Mouse (Mus musculus) kidney, embryonic 14.5 days (tissue): ENCODE data around the gene Dusp5. TPM values are rescaled to one million over a fixed set of nuclear protein-coding genes. Genes with fewer than 3 reads are reported as not detected.
A peak's percentile ranks its signal among the peaks of the same experiment; 100 is the strongest.

Source experiments
- ATAC-seq: fragments of 200-750 bp; cut with Nextera tagmentation; 2 replicates; pipeline ENCODE4 v1.8.0; 2017; ENCODE audit warnings: moderate number of reproducible peaks, mild to moderate bottlenecking, moderate TSS enrichment, moderate library complexity; ENCODE audit not compliant: low FRiP score, low TSS enrichment
- H3K27ac ChIP-seq: fragments of 300-500 bp; sonication (generic); 2 replicates; pipeline ENCODE4 v1.5.1; 2014; ENCODE audit warnings: low read depth, mild to moderate bottlenecking, low read length, moderate library complexity, mixed read lengths
- H3K27me3 ChIP-seq: fragments of 300-500 bp; sonication (generic); 2 replicates; pipeline ENCODE4 v1.6.1; 2014; ENCODE audit warnings: mild to moderate bottlenecking, low read length; ENCODE audit not compliant: control insufficient read depth, insufficient read depth
- H3K36me3 ChIP-seq: fragments of 300-500 bp; sonication (generic); 2 replicates; pipeline ENCODE4 v1.6.1; 2014; ENCODE audit warnings: low read length, mixed read lengths; ENCODE audit not compliant: control insufficient read depth, insufficient read depth
- H3K4me1 ChIP-seq: fragments of 300-500 bp; sonication (generic); 2 replicates; pipeline ENCODE4 v1.6.1; 2014; ENCODE audit warnings: low read length, mixed read lengths; ENCODE audit not compliant: control insufficient read depth, insufficient read depth
- H3K4me2 ChIP-seq: fragments of 300-500 bp; sonication (generic); replicated peaks from 2 replicates; pipeline ENCODE4 v1.6.1; 2014; ENCODE audit warnings: low read depth, mild to moderate bottlenecking, low read length
- H3K4me3 ChIP-seq: fragments of 300-500 bp; sonication (generic); 2 replicates; pipeline ENCODE4 v1.5.1; 2014; ENCODE audit warnings: mild to moderate bottlenecking, low read length
- H3K9ac ChIP-seq: fragments of 300-500 bp; sonication (generic); 2 replicates; pipeline ENCODE4 v1.6.1; 2014; ENCODE audit warnings: low read depth, mild to moderate bottlenecking, low read length, moderate library complexity
- H3K9me3 ChIP-seq: fragments of 300-500 bp; sonication (generic); 2 replicates; pipeline ENCODE4 v1.6.1; 2016; ENCODE audit warnings: low read length; ENCODE audit not compliant: control insufficient read depth
- WGBS: fragments of 180-500 bp; shearing (Covaris S2); extraction: QIAGEN DNeasy Blood & Tissue Kit; methylation state at CpG from one replicate; pipeline ENCODE4 v1.1.7; 2014; 5-methylcytosine and 5-hydroxymethylcytosine counted together
- polyA plus RNA-seq: library from polyadenylated mRNA; unstranded; fragments of >200 nt; fragmentation: Nextera tagmentation; extraction: Ambion mirVana; gene quantifications from 2 replicates; pipeline ENCODE4 v1.2.1, GENCODE M21; 2014

The Dusp5 gene
- polyA plus RNA-seq, 1 experiment from 2014 or later: 15.6 TPM

- Histone ChIP-seq H3K27ac (no peak overlapping the region), H3K9me3 (no peaks in the 10 kb centered on the region), H3K27me3 (no peaks in the 10 kb centered on the region), H3K4me3 (peak overlapping the region; percentile 57), H3K4me2 (peak overlapping the region; percentile 96), H3K4me1 (peaks cover 24% of the 10 kb centered on the region), H3K36me3 (no peaks in the 10 kb centered on the region), H3K9ac (peak overlapping the region; percentile 75; the same call in 1 of the 2 replicates)
- ATAC-seq: peak; percentile 7; the same call in 1 of the 2 replicates
- WGBS: 2% methylated on average over 13 of the region's 13 CpGs
These were observed 733 bp upstream of the Dusp5 start for GRCm38 (mm10) chr19:53528131-53528621.

DNA sequence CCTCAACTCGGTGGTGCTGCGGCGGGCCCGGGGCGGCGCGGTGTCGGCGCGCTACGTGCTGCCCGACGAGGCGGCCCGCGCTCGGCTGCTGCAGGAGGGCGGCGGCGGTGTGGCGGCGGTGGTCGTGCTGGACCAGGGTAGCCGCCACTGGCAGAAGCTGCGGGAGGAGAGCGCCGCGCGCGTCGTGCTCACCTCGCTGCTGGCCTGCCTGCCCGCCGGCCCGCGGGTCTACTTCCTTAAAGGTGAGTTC is 471 bp downstream of the Dusp5 start:
- H3K4me3 ChIP-seq: peak overlapping the region; percentile 57
- ATAC-seq: peak; percentile 22; the same call in 1 of the 2 replicates
- H3K4me2 ChIP-seq: peak overlapping the region; percentile 96
- no peaks in the 10 kb centered on the region for H3K27me3 ChIP-seq
- no peaks in the 10 kb centered on the region for H3K36me3 ChIP-seq
- H3K9ac ChIP-seq: peak overlapping the region; percentile 75
- peaks cover 24% of the 10 kb centered on the region for H3K4me1 ChIP-seq
- WGBS: under 1% methylated on average over 28 of the region's 36 CpGs
- H3K27ac ChIP-seq: peak overlapping the region; percentile 67
- no peaks in the 10 kb centered on the region for H3K9me3 ChIP-seq

- Histone ChIP-seq H3K36me3 (no peaks in the 10 kb centered on the region; the same call in 1 of the 2 replicates), H3K27me3 (no peaks in the 10 kb centered on the region), H3K4me3 (peak overlapping the region; percentile 57), H3K9ac (peak overlapping the region; percentile 75), H3K27ac (peak overlapping the region; percentile 67), H3K9me3 (no peaks in the 10 kb centered on the region), H3K4me2 (peak overlapping the region; percentile 96), H3K4me1 (peaks cover 24% of the 10 kb centered on the region)
- peak; percentile 24; the same call in 1 of the 2 replicates for ATAC-seq
- WGBS: 1% methylated on average over 31 of the region's 31 CpGs
These were observed 1.0 kb downstream of the Dusp5 start for GRCm38 (mm10) chr19:53529705-53530562.

DNA sequence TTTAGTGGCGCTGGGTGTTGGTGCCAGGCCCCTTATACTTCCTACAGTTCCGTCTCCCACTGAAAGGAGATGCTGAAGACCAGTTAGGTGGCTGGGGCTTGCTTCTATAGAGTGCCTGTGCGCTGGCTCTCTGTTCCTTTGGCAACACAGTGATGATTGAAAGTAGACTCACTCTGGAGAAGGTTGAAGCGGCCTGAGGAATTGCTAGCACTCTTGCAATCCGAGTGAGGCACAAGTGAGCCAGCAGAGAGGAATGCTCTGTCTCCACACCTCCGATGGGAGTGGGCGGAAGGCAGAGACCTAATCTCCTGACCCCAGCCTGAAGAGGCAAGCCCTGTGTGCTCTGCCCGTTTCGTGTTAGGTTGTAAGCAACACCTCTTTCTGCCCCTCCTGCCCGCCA is 2.5 kb downstream of the Dusp5 start:
- no peaks in the 10 kb centered on the region for H3K9me3 ChIP-seq
- no peak for ATAC-seq
- 32% methylated on average over 10 of the region's 10 CpGs for WGBS
- H3K27me3 ChIP-seq: no peaks in the 10 kb centered on the region
- no peak overlapping the region for H3K4me3 ChIP-seq
- H3K4me2 ChIP-seq: peak overlapping the region; percentile 96
- H3K36me3 ChIP-seq: no peaks in the 10 kb centered on the region; the same call in 1 of the 2 replicates
- no peak overlapping the region for H3K9ac ChIP-seq
- H3K27ac ChIP-seq: no peak overlapping the region
- peaks cover 24% of the 10 kb centered on the region for H3K4me1 ChIP-seq

DNA sequence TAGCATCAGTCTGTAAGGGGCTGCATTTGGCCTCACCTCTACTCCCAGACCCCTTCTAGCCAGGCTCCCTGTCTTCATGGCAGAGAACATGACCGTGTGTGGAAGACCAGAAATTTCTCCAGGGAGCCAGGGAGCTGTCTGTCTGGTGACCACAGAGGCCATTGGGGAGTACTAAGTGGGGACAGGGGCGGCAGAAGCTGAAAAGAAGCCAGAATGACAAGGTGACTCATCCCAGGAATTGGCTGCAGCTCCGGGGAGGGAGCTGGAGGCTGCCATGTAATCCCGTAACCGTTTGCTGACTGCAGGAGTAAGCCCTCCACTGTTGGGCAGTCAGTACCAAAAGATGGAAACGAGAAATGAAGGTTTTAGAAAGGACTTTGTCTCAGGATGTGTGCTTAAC is 3.1 kb downstream of the Dusp5 start:
- H3K4me2 ChIP-seq: peak overlapping the region; percentile 10; the same call in 1 of the 2 replicates
- H3K9me3 ChIP-seq: no peaks in the 10 kb centered on the region
- no peak for ATAC-seq
- H3K36me3 ChIP-seq: no peaks in the 10 kb centered on the region; the same call in 1 of the 2 replicates
- no peak overlapping the region for H3K9ac ChIP-seq
- 38% methylated on average over 6 of the region's 6 CpGs for WGBS
- H3K4me3 ChIP-seq: no peak overlapping the region
- no peaks in the 10 kb centered on the region for H3K27me3 ChIP-seq
- H3K4me1 ChIP-seq: peaks cover 24% of the 10 kb centered on the region
- peak overlapping the region; percentile 2; the same call in 1 of the 2 replicates for H3K27ac ChIP-seq

DNA sequence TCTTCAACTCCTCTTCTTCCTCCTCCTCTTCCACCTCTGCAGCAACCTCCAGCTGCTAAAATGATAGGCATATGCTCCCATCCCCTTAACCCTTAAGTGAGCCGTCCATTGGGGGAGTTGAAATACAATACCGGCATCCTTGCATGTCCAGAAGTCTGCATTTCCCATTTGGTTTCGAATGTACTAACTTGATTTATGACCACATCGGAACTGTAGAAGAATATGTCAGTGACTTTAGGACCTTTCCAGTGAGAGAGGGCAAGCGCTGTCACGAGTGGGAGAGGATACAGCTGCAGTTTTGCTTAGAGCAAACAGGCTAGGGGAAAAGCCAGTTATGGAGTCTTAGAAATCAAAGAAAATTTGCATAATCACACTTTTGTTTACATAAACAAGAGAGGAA is 3.8 kb downstream of the Dusp5 start:
- H3K4me1 ChIP-seq: peaks cover 24% of the 10 kb centered on the region
- peak overlapping the region; percentile 6; the same call in 1 of the 2 replicates for H3K4me2 ChIP-seq
- no peak overlapping the region; the same call in 1 of the 2 replicates for H3K27ac ChIP-seq
- 13% methylated on average over 6 of the region's 6 CpGs for WGBS
- no peaks in the 10 kb centered on the region for H3K9me3 ChIP-seq
- H3K4me3 ChIP-seq: no peak overlapping the region
- no peak overlapping the region for H3K9ac ChIP-seq
- peaks cover 2% of the 10 kb centered on the region; the same call in 1 of the 2 replicates for H3K36me3 ChIP-seq
- H3K27me3 ChIP-seq: no peaks in the 10 kb centered on the region
- ATAC-seq: 0 out of 2 replicates have a peak, but pooled peaks have one; percentile 7

DNA sequence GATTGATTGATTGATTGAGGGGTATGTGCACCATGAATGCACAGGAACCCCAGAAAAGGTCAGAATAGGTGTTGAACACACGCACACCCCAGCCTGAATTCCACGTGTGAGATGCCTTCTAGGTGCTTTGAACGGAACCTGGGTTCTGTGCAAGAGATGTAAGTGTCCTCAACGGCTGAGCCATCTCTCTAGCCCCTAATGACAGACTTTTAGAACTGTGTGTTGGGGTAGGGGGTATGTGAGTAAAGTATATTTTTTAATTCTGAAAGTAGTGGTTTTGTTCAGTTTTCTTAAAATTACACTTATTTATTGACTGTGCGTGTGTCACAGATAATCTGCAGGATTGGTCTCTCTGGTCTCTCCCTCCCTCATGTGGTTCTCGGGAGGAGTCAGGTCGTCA is 4.3 kb downstream of the Dusp5 start:
- ATAC-seq: no peak
- no peak overlapping the region for H3K9ac ChIP-seq
- H3K27me3 ChIP-seq: no peaks in the 10 kb centered on the region
- H3K4me1 ChIP-seq: peaks cover 24% of the 10 kb centered on the region
- no peak overlapping the region for H3K4me2 ChIP-seq
- H3K9me3 ChIP-seq: no peaks in the 10 kb centered on the region
- no peak overlapping the region for H3K4me3 ChIP-seq
- 69% methylated on average over 7 of the region's 7 CpGs for WGBS
- H3K27ac ChIP-seq: no peak overlapping the region
- H3K36me3 ChIP-seq: peaks cover 7% of the 10 kb centered on the region; the same call in 1 of the 2 replicates

DNA sequence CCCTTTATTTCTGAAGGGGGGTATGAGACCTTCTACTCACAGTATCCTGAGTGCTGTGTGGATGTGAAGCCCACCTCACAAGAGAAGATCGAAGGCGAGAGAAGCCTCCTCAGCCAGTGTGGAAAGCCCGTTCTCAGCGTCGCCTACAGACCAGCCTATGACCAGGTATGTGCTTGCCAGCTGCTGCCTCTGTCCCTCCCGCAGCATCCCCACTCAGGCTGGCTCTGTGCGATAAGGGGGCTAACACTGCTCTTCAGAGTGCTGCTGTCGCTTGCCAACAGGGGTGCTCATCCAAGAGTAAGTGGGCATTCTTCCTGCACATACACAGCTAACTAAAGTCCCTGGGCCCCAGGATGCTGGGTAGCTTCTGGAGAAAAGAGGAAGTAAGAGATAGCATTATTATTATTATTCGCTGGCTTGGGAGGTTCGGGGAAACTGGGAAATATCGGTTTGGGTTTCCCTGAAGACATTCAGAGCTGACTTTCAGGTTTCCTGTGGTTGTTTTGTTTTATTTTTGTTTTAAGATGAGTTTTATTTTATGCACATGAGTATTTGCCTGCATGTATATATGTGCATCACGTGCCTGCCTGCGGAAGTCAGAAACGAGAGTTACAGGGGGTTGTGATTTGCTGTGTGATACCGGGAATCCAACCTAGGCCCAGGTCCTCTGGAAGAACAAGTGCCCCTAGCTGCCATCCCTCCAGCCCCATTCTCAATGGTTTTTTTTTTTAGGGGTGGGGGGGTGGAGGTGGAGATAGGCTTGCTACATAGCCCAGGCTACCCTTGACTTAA is 5.1 kb downstream of the Dusp5 start:
- H3K36me3 ChIP-seq: peaks cover 15% of the 10 kb centered on the region; the same call in 1 of the 2 replicates
- 90% methylated on average over 15 of the region's 15 CpGs for WGBS
- no peak overlapping the region for H3K4me2 ChIP-seq
- H3K9me3 ChIP-seq: no peaks in the 10 kb centered on the region
- no peak overlapping the region for H3K27ac ChIP-seq
- no peak overlapping the region for H3K9ac ChIP-seq
- no peaks in the 10 kb centered on the region for H3K27me3 ChIP-seq
- H3K4me3 ChIP-seq: no peak overlapping the region
- ATAC-seq: no peak
- peaks cover 24% of the 10 kb centered on the region for H3K4me1 ChIP-seq
